Mouse (Mus musculus): ENCODE measurements around the gene Mesp1. TPM values are rescaled to one million over a fixed set of nuclear protein-coding genes. Genes with fewer than 3 reads are reported as not detected.

The Mesp1 gene
- polyA plus RNA-seq, 1 experiment from 2014 or later, result 0.17 TPM

DNA sequence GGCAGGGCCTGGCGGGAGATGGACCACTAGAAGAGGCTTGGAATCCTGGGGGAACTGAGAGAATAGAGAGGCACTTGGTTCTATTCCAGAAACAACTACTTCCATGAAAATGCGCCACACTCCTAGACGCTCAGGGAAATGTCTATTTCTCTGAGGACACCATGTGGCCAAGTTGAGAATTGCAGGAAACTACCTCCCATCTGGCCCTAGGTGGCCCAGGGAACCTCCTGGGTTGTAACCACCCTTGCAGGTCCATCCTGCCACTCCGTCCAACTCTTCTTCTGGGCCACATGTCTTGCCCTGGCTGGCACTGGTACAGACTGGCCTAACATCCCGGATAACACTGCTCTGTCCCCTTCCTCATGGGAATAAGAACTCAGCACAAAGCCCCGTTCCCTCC lies 7.3 kb downstream of the Mesp1 start:
- Histone ChIP-seq H3K36me3 (replicated peaks; ENCODE audit: control insufficient read depth, insufficient read depth, low read depth, low read length) (no peaks in the 10 kb centered on the region), H3K4me3 (ENCODE audit: low read depth, low read length) (no peak overlapping the region), H3K4me2 (ENCODE audit: low read depth, low read length) (no peak overlapping the region), H3K27ac (replicated peaks; ENCODE audit: low read depth, low read length) (no peak overlapping the region), H3K4me1 (ENCODE audit: control insufficient read depth, insufficient read depth, low read length) (no peaks in the 10 kb centered on the region), H3K9ac (replicated peaks; ENCODE audit: low read length) (no peak overlapping the region), H3K27me3 (ENCODE audit: control insufficient read depth, insufficient read depth, low read length) (peaks cover 2% of the 10 kb centered on the region), H3K9me3 (replicated peaks; ENCODE audit: control insufficient read depth, low read length) (no peaks in the 10 kb centered on the region)
- 17% methylated on average over 6 of the region's 6 CpGs for WGBS
- ATAC-seq (replicated peaks; ENCODE audit: insufficient number of reproducible peaks, low FRiP score, low TSS enrichment, low read depth) (no peak; the same call in 1 of the 2 replicates), DNase-seq (ENCODE audit: low spot score) (peak; percentile 88)

DNA sequence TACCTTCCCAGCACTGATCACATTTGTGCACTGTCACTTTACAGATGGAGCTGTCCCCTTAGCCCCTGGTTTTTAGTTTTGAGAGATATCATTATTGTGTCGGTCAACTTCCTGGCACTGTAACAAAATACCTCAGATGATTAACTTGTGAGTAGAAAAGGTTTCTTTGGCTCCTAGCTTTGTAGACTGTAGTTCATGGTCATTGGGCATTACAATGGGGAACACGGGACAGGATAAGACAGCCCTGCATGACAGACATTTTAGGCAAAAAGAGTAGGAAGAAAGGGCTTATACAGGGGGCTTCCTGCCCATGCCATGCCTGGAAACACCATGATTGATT lies 11.1 kb downstream of the Mesp1 start:
- H3K27ac ChIP-seq (replicated peaks; ENCODE audit: low read depth, low read length), result no peak overlapping the region
- no peaks in the 10 kb centered on the region for H3K9me3 ChIP-seq (replicated peaks; ENCODE audit: control insufficient read depth, low read length)
- no peak overlapping the region for H3K4me3 ChIP-seq (ENCODE audit: low read depth, low read length)
- H3K4me1 ChIP-seq (ENCODE audit: control insufficient read depth, insufficient read depth, low read length), result no peaks in the 10 kb centered on the region
- H3K4me2 ChIP-seq (ENCODE audit: low read depth, low read length), result no peak overlapping the region
- WGBS, result 84% methylated on average over 2 of the region's 2 CpGs
- H3K9ac ChIP-seq (replicated peaks; ENCODE audit: low read length), result no peak overlapping the region
- no peaks in the 10 kb centered on the region for H3K36me3 ChIP-seq (replicated peaks; ENCODE audit: control insufficient read depth, insufficient read depth, low read depth, low read length)
- no peaks in the 10 kb centered on the region for H3K27me3 ChIP-seq (ENCODE audit: control insufficient read depth, insufficient read depth, low read length)
- ATAC-seq (replicated peaks; ENCODE audit: insufficient number of reproducible peaks, low FRiP score, low TSS enrichment, low read depth) (no peak), DNase-seq (ENCODE audit: low spot score) (no peak)

- 76% methylated on average over 11 of the region's 11 CpGs for WGBS
- ATAC-seq (replicated peaks; ENCODE audit: insufficient number of reproducible peaks, low FRiP score, low TSS enrichment, low read depth), result no peak
- H3K9ac ChIP-seq (replicated peaks; ENCODE audit: low read length), result no peak overlapping the region
- H3K4me1 ChIP-seq (ENCODE audit: control insufficient read depth, insufficient read depth, low read length), result no peaks in the 10 kb centered on the region
- H3K4me2 ChIP-seq (ENCODE audit: low read depth, low read length), result no peak overlapping the region
- no peaks in the 10 kb centered on the region for H3K36me3 ChIP-seq (replicated peaks; ENCODE audit: control insufficient read depth, insufficient read depth, low read depth, low read length)
- no peak overlapping the region for H3K4me3 ChIP-seq (ENCODE audit: low read depth, low read length)
- H3K27me3 ChIP-seq (ENCODE audit: control insufficient read depth, insufficient read depth, low read length), result no peaks in the 10 kb centered on the region
- no peak overlapping the region for H3K27ac ChIP-seq (replicated peaks; ENCODE audit: low read depth, low read length)
- no peak for DNase-seq (ENCODE audit: low spot score)
- H3K9me3 ChIP-seq (replicated peaks; ENCODE audit: control insufficient read depth, low read length), result no peaks in the 10 kb centered on the region
Measured at GRCm38 (mm10) chr7:79781826-79782515, 11.6 kb downstream of the Mesp1 start.

DNA sequence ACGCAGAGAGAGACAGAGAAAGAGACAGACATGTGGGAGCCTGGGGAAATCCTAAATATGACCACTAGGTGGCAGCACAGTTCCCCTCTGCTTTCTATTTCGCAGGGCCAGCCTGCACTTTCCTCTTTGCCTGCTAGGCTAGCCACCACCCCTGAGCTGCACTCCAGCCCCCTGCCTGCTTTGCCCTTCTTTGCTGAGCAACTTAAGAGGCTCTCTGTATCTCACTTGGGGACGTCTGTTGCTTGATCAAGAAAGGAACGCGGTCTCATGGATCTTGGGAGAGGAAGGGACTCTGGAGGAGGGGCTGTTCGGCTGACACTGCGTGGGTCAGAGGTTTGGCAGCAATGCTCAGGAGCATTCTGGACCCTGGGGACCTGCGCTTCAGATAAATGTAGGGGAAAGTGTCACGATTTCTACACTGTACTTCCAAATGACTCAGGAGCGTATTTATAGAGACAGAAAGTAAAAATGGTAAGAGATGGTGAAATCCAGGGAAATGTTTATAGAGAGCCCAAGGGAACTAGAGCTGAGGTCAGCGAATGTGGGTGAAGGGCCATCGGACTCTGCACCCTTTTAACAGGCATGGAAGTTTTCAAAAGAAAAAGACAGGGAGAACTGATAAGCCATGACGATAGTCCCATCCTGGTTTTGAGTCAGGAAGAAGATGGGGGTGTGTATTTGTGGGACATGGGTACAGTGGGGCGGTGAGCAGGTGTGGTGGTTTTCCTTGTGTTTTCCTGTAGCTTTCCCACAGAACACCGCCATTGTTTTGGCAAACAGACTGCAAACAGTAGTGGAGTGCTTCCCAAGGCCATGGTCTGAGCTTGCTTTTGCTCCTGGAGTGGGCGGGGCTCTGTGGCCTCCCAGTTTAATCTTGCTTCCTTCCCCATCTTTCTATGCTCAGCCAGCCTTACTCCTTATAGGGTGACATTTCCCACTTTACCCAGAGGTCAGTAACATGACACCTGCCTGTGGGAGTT lies 12.7 kb downstream of the Mesp1 start:
- H3K36me3 ChIP-seq (replicated peaks; ENCODE audit: control insufficient read depth, insufficient read depth, low read depth, low read length), result no peaks in the 10 kb centered on the region
- peak; percentile 86 for DNase-seq (ENCODE audit: low spot score)
- no peaks in the 10 kb centered on the region for H3K27me3 ChIP-seq (ENCODE audit: control insufficient read depth, insufficient read depth, low read length)
- H3K4me1 ChIP-seq (ENCODE audit: control insufficient read depth, insufficient read depth, low read length), result no peaks in the 10 kb centered on the region
- H3K27ac ChIP-seq (replicated peaks; ENCODE audit: low read depth, low read length), result no peak overlapping the region
- 0 out of 2 replicates have a peak overlapping the region, but pooled peaks have one; percentile 7 for H3K9ac ChIP-seq (replicated peaks; ENCODE audit: low read length)
- H3K4me3 ChIP-seq (ENCODE audit: low read depth, low read length), result no peak overlapping the region
- no peaks in the 10 kb centered on the region for H3K9me3 ChIP-seq (replicated peaks; ENCODE audit: control insufficient read depth, low read length)
- WGBS, result 29% methylated on average over 16 of the region's 16 CpGs
- ATAC-seq (replicated peaks; ENCODE audit: insufficient number of reproducible peaks, low FRiP score, low TSS enrichment, low read depth), result peak; percentile 81; the same call in 1 of the 2 replicates
- H3K4me2 ChIP-seq (ENCODE audit: low read depth, low read length), result 0 out of 2 replicates have a peak overlapping the region, but pooled peaks have one; percentile 5

DNA sequence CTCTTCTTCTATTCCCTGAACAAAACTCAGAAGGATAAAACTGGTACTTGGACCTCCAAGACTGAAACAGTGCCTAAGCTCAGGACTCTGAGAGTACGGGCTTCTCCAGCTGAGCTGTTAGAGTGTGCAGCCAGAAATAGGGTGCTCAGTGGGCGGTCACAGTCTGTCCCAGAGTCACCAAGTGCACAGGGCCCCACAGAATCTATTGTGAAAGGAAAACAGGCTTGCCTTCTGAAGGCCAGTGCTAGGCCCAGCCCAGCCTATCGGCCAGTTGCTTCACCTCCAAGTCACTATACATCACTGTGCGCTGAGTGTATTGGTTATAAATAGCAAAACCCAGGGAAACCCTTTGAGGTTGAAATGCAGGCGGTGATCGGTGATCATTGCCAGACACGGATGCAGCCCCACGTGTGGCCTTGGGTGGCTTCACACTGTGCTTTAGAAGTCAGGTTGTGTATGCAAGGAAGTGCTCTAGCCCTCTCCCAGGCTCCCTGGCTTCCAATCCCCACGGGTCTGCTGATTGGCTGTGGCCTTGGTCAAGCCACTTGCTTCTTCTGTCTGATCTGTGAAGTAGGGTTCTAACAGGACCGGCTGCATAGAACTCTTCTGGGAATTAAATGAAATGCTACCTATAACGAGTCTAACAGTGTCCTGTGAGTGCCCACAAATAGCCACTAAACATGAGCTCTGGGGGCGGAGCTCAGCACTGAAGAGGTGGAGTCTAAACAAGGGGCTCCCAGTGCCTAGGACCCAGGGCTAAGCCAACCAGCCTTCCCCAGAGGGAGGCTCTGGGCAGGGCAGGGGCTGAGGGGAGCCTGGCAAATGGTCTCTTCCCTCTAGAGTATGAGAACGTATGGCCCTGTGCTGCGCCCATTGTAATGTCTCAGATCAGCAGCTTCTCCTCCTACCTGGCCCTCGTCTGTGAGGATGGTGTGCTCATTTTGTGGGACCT lies 21.8 kb downstream of the Mesp1 start:
- WGBS, result 45% methylated on average over 15 of the region's 15 CpGs
- Histone ChIP-seq H3K36me3 (replicated peaks; ENCODE audit: control insufficient read depth, insufficient read depth, low read depth, low read length) (no peaks in the 10 kb centered on the region), H3K4me3 (ENCODE audit: low read depth, low read length) (no peak overlapping the region), H3K27ac (replicated peaks; ENCODE audit: low read depth, low read length) (no peak overlapping the region), H3K9me3 (replicated peaks; ENCODE audit: control insufficient read depth, low read length) (no peaks in the 10 kb centered on the region), H3K27me3 (ENCODE audit: control insufficient read depth, insufficient read depth, low read length) (no peaks in the 10 kb centered on the region), H3K4me1 (ENCODE audit: control insufficient read depth, insufficient read depth, low read length) (no peaks in the 10 kb centered on the region), H3K9ac (replicated peaks; ENCODE audit: low read length) (no peak overlapping the region), H3K4me2 (ENCODE audit: low read depth, low read length) (no peak overlapping the region)
- DNase-seq (ENCODE audit: low spot score) (no peak), ATAC-seq (replicated peaks; ENCODE audit: insufficient number of reproducible peaks, low FRiP score, low TSS enrichment, low read depth) (no peak)

- DNase-seq (ENCODE audit: low spot score), result no peak
Measured at GRCm38 (mm10) chr7:79769664-79770063, 23.9 kb downstream of the Mesp1 start.

GRCm38 (mm10) chr7:79765991-79766390 lies 27.6 kb downstream of the Mesp1 start:
- no peak overlapping the region for H3K4me3 ChIP-seq (ENCODE audit: low read depth, low read length)
- DNase-seq (ENCODE audit: low spot score) (no peak), ATAC-seq (replicated peaks; ENCODE audit: insufficient number of reproducible peaks, low FRiP score, low TSS enrichment, low read depth) (no peak)
- H3K9ac ChIP-seq (replicated peaks; ENCODE audit: low read length), result no peak overlapping the region
- 57% methylated on average over 1 of the region's 1 CpGs for WGBS
- no peak overlapping the region for H3K4me2 ChIP-seq (ENCODE audit: low read depth, low read length)
- H3K27me3 ChIP-seq (ENCODE audit: control insufficient read depth, insufficient read depth, low read length), result no peaks in the 10 kb centered on the region
- H3K9me3 ChIP-seq (replicated peaks; ENCODE audit: control insufficient read depth, low read length), result no peaks in the 10 kb centered on the region
- no peak overlapping the region for H3K27ac ChIP-seq (replicated peaks; ENCODE audit: low read depth, low read length)
- H3K36me3 ChIP-seq (replicated peaks; ENCODE audit: control insufficient read depth, insufficient read depth, low read depth, low read length), result no peaks in the 10 kb centered on the region
- no peaks in the 10 kb centered on the region for H3K4me1 ChIP-seq (ENCODE audit: control insufficient read depth, insufficient read depth, low read length)

More at GRCm38 (mm10) chr7:79769664-79770063, 23.9 kb downstream of the Mesp1 start:
- Histone ChIP-seq H3K4me1 (ENCODE audit: control insufficient read depth, insufficient read depth, low read length) (no peaks in the 10 kb centered on the region), H3K9ac (replicated peaks; ENCODE audit: low read length) (no peak overlapping the region), H3K27ac (replicated peaks; ENCODE audit: low read depth, low read length) (no peak overlapping the region), H3K9me3 (replicated peaks; ENCODE audit: control insufficient read depth, low read length) (no peaks in the 10 kb centered on the region), H3K4me3 (ENCODE audit: low read depth, low read length) (no peak overlapping the region), H3K27me3 (ENCODE audit: control insufficient read depth, insufficient read depth, low read length) (no peaks in the 10 kb centered on the region), H3K4me2 (ENCODE audit: low read depth, low read length) (no peak overlapping the region), H3K36me3 (replicated peaks; ENCODE audit: control insufficient read depth, insufficient read depth, low read depth, low read length) (no peaks in the 10 kb centered on the region)
- WGBS, result 79% methylated on average over 3 of the region's 3 CpGs
- no peak for ATAC-seq (replicated peaks; ENCODE audit: insufficient number of reproducible peaks, low FRiP score, low TSS enrichment, low read depth)

Measured in embryonic facial prominence, embryonic 11.5 days (tissue).